Mouse (Mus musculus): ENCODE data around the gene Whamm.
A peak's percentile ranks its signal among the peaks of the same experiment; 100 is the strongest.

Gene Whamm

DNA sequence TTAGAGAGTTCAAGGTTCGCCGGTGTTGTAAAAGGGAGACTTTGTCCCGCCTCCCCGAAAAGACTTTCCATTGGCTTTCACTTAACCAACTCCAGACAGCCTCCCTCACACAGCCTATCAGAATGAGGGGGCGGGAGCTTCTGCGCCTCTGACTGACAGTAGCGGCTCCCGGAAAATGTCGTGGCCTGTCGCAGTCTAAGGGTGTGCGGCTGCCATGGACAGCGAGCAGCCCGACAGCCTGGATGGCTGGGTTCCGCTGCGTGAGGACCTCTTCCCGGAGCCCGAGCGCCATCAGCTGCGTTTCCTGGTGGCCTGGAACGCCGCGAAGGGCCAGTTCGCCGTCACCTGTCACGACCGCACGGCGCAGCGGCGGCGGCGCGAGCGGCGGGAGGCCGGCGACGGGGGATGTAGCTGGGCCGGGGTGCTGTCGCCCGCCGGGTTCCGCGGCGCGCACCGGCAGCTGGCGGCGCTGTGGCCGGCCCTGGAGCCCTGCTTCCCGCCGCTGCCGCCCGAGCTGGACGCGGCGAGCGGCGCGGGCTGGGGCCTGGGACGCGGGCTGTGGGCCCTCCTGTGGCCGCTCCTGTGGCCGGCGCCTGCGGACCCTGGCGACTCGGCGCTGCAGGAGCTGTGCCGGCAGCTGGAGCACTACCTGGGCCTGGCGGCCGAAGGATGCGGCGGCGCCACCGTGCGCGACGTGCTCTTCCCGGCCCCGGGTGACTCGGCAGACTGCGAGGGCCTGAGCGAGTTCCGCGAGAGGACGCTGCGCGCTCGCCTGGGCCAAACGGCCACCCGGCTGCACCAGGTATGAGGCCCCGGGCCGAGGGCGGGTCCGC lies at the start of gene Whamm:
Gene Whamm (plus strand): TSS at position 159 of the 833 bp plus-strand sequence.
- peak; percentile 93 to 94 for DNase-seq

DNA sequence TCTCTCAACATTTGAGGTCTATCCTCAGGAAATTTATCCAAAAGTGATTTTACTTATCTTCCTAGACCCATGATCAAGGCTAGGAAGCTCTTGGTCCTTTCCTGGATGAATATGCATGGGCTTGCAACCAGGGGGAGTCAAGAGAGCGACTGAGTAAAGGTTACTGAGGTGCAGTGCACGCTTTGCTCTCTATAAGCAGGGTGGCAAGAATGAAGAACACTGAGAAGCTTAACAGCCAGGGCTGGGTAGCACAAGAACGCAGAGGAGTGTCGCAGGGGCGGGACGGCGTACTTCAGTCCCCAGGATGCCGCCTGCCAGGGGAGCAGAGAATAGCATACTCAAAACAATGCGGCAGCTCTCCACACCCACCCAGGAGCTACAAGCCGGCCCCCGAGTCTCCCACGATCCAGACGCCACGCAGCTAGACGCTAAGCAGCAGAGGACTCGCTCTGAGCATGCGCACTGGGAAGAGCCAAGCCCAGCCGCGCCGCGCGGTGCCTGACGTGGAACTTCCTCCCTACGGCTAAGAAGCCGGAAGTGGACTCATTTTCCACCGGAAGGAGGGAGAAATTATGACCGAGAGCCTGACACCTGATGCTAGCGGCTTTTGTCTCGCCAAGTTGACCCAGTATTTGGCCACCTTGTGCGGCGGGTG lies 47.9 kb upstream of the Whamm start:
- DNase-seq: peak; percentile 91 to 94

DNA sequence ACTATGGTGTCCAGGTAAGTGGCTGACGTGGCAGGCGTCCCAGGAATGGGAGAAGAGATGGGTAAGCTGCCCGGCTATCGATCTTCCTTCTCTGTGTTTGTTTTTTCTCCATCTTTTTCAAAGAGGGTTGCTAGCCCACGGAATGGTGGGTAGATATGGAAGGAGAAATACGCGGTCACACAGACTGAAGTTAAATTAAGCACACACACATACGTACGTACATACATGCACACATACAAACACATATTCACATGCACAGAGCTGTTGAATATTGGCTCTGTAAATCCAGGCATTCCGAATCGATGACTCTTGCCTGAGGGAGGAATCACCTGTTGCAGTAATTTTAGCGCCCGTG lies 47.4 kb upstream of the Whamm start:
- DNase-seq: no peak

DNA sequence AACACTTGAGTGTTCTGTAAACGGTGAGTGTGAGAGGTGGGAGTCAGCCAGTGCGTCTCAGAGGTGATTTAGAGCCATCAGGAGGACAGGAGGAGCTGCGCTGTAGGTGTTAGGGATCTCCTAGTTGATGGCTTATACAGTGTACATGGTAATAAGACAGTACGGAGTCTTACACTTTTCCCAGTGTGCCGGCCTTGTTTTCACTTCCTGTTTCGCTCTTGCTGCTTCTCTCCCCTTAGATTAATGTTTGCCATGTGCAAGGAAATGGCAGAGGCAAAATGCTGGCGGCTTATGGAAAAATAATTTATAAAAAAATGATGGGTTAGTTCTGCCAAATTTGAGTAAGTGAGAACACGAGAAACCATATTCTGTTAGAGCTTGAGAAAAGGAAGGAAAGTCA lies 42.1 kb upstream of the Whamm start:
- no peak for DNase-seq

DNA sequence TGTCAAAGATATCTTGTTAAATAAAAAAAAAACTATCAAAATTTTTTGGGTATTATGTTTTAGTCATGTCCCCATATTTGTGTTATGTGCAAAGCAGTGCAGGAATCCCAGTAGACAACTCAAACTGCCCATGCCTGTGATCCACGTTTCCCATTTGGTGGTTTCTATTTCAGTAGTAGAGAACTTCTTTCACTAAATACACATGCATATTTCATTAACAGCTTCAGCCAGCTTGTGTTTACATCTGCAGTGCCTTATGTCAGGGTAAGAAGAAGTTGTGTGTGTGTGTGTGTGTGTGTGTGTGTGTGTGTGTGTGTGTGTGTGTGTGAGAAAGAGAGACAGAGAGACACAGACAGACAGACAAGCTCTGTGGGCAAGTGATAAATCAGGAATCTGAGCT lies 39.6 kb upstream of the Whamm start:
- no peak for DNase-seq

DNA sequence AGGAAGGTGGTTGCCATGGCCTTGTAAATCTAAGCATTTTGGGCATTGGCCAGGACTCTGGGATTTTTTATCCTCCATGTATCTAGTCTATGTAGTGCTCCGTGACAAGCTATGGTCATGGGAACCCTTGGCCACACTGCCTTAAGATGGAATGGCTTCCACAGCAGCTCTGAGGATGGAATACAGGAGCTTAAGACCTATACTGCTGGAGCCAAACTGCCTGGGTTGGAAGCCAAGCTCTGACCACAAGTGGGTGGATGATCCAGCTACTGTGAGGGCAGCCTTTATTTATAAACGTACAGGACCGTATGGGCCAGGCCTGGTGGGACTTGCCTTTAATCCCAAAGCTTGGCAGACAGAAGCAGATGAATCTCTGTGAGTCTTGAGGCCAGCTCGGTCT lies 34.6 kb upstream of the Whamm start:
- no peak for DNase-seq

DNA sequence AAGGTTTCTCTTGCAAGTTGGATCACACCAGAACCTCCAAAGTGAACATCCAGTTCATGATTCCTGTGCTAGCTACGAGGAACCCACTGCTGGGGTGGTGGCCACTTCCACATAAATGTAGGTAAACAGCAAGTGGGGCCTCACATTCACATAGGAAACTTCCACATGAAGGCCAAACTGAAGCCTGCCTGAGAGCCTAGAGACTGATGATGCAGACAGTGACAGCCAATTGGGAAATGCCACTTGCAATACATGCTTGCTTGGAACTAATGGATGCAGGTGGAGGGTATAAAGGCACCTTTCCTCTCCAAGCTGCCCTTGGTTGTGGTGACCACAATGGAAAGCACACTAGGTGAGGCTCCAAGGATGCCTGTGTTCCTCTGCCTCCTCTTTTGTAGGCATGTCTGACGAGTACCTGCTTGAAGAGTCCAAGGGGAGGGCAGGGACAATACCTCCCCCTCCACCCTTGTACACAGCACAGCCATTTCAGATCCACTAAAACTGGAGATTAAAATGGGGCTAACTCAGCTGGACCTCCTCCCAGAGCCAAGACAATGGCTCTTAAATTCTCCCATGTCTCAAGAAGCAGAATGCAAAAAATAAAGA lies 32.9 kb upstream of the Whamm start:
- DNase-seq: peak in 1 of 2 experiments; percentile 28

DNA sequence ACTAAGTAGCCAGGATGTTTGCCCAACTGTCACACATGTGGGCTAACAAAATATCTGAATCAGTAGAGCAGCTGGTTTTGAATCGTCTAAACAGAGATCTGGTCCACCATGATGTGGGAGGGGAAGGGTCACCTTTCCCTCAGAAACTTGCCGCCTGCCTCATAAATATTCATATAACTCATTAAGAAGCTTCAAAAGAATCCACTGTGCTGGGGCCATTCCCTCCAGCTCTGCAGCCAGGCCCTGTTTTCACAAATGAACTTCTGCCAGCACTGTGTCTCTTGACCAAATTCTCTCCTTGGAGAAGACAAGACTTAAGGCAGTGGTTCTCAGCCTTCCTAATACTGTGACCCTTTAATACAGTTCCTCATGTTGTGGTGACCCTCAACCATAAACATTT lies 31.5 kb upstream of the Whamm start:
- DNase-seq: no peak

DNA sequence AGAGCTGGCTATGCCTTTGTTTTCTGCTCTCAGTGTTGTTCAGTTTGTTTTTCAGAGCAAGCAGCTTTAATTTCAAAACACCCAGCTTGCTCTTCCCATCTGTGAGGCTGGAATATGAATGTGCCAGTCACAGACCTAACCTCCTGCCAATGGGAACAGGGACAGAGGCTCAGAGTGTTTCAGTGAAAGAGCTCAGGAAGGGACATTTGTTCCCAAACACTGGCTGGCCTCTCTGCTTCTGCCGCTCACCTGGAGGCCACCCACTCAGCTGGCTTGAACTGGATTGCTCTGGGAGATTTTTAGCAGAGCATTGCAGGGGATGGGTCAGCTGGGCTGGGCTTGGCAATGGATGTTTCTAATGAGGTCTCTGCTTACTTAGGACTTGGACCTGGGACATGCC lies 30.1 kb upstream of the Whamm start:
- no peak for DNase-seq

DNA sequence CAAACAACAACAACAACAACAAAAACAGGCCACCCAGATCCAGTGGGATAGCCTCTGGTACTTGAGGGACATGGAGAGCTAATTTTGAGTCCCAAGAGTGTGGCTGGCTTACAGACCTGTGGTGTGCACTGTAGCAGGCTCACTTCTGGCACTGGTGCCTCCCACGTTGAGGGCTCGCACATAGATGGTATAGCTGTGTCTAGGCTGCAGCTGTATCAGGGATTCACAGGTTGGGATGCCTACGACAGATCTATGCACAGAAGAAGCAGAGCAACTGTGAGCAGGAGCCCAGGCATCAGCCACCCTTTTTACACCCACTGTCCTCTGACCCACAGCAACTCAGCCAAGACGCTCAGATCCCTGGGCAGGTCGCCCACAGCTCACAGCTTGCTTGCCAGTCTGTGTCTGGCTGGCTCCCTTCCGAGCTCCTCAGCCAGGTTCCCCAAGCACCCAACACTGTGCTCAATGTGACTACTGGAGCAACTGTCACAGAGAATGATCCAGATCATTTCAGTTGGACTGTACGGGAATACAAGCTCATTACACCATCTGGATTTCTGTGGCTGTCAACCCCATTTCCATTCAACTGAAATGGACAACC lies 29.0 kb upstream of the Whamm start:
- DNase-seq: peak in 1 of 2 experiments; percentile 66

DNA sequence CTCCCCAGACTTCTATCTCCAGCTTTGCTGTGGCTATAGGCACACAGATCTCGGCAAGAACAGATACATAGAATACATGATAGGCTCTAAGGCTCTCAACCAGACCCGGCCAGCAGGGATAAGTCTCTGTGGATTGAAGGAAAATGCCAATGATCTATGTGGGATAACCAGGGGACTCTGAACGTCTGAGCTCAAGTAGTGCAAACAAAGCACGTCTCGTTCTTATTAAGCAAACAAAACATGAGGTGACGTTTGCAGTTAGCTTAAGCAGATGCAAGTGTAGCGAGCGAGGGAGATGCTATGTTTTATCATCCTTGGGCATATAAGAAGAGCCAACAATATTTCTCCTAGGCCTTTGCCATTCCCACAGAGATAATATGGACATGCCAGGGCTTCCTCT lies 28.1 kb upstream of the Whamm start:
- DNase-seq: no peak

DNA sequence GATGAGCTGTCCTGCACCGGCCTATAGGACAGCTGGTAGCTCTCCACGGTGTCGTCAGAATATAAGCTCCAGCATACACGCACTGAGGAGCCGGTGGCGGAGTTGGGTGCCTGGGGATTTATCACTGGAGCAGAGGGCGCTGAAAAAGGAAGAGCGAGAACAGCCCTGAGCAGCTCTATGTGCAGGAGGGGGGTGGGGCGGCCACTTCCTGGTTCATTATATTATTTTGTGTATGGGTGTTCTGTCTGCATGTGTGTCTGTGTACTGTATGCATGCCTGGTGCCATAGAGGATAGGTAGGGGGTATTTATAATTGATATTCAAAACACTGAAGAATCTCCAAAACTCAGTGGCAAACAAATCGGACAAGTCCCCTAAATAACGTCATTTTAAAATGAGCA lies 22.2 kb upstream of the Whamm start:
- no peak for DNase-seq

DNA sequence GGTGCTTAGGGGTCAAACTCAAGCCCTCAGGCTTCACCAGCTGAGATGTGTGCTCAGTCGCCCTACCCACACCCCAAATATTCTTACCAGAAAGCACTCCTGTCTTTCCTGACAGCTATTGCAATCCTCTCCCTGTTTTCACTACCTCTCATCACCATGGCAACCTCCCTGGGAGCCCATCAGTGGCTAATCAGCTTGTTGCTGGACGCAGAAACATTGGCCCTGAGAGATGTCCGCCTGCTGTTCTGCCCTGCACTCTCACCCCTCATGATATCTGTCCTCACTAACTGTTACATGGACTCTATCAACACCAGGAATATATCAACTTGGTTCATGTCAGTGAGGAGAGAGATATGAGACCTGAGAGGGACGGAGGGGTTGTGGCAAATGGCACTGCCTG lies 17.5 kb upstream of the Whamm start:
- DNase-seq: peak in 1 of 2 experiments; percentile 5

DNA sequence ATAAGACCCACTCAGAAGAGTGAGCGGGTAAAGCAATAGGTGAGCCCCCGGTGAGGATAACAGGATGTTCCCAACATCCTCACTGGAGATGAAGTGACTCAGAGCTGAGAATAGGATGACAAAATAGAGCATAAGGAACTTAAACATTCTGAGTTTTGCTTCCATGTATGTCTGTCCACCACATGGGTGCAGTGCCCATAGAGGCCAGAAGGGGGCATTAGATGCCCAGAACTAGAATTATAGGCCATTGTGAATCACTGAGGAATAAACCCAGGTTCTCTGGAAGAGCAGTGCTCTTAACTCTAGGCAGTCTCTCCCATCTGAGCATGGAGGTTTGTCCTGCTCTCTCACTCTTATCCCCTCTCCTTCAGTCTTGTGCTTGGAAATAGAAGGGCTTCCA lies 16.7 kb upstream of the Whamm start:
- DNase-seq: peak in 1 of 2 experiments; percentile 47

DNA sequence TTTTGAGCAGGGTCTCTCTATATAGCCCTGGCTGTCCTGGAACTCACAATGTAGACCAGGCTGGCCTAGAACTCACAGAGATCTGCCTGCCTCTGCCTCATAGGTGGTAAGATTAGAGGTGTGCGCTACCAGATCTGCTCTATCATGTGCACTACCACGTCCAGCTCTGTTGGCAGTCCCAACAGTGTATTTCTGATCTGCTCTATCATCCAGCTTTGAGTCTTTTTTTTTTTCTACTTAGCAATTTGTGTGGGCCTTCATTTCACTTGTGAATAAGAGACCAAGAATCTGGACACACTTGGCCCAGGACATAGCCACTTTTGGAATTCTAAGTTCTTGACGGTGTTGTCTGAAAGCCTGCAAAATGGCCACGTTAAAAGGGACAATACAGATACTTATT lies 14.2 kb upstream of the Whamm start:
- DNase-seq: no peak

DNA sequence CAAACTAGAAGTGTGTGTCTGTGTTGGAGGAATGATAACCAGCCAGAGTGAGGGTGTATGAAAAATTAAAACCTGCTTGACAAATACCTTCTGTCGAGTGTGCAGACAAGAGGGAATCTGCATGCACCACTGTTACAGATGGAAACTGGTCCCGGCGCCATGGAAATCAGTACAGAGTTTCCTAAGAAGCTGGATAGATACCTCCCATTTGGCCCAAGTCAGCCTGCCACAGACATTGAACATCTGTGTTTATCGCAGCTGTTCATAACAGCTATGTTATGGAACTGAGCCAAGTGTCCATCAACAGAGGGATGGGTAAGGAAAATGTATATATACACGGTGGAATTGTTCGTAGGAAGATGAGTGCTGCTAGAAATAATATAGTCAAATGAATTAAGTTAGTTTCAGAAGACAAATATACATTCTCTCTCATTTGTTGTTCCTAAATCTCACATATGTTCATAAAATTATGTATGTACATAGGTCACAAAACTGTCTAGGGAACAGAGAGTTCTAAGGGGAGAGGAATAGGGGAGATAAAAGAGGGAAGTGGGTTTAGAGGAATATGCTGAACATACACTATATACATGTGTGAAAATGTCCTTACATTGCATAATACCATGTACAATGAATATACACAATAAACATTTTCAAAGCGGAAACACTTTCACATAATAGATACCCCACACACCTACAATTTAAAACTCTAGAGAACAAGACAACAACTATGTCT lies 13.6 kb upstream of the Whamm start:
- peak; percentile 56 to 76 for DNase-seq

DNA sequence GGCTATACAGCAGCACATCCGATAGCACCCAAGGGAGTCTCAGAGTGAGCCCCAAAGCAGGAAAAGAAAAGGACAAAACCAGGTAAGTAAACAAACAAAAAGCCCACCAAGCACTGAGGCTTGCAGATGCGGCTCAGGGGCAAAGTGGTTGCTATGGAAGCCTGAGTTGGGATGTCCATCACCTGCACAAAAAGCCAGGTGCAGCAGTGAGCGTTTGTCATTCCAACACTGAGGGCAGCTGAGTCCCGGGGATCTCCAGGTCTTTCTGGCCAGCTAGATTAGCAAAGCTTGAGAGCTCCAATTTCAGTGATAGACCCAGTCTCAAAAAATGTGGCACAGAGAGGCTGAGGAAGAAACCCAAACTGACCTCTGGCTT lies 13.1 kb upstream of the Whamm start:
- no peak for DNase-seq

DNA sequence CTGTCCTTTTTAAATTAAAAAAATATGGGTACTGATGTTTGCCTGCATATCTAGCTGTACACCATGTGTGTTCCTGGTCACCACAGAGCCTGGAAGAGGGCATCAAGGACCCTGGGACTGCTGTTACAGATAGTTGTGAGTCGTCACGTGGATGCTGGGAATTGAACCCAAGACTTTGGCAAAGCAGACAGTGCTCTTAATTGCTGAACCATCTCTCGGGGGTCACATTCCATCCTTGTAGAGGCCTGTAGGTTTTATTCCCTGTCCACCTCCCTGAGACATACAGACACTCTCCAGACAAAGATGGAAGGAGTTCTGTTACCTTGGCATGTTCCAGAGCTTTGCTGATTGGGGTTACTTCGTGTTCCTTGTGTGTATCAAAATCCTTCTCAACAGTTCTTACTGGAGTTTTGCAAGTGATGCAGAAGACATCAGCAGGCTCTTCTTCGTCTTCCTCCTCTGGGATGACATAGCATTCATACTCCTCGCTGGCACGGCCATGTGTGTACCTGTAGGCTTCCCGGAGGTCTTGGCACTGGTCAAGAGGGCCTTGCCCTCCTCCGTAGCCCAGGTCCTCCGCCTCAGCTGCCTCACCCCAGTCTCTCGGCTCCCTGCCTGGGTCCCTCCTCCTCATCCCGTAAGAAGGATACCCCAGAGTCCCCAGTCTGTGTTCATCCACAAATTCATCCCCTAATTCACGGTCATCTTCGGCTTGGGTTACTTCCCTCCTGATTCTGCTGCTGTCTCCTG lies 11.7 kb upstream of the Whamm start:
- DNase-seq: no peak

DNA sequence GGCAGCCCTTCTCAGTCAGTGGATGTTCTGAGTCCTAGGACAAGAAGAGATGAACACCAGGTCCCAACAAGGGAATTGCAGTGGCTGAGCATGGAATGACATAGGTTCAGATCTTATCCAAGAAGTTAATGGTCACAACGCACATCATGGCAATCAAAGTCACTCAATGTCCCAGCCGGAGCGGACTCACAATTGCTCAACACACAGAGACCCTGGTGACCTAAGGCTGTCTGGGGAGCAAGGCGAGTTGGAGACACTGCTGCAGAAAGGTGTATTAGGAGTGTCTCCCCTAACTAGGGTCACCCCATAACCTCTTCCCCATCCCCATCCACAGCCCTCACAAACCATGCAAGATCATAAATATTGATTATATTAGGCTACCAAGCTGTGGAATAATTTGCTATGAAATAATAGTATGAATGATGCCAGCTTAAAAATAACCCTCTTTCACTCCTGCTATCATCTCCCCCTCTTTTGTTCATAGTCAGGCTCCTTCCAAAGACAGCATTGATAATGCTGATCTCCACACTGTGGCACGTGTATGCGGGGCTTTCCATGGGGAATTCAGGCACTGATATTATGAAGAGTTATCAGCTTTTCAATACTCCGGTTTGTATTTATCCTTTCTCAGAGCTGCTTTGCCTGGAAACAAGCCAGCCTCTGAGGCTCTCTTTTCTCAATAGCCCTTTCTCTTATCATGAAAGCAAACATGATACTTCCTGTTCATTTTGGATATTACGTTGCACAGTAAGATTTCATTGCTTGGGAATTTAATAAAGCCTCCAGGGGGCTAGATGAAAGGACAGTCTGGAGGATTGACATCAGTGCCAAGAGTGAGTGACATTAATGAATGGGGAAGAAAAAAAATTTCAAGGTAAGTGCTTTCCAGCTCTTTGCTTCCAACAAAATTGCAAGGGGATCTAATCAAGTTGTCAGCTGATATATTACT lies 10.7 kb upstream of the Whamm start:
- no peak for DNase-seq

DNA sequence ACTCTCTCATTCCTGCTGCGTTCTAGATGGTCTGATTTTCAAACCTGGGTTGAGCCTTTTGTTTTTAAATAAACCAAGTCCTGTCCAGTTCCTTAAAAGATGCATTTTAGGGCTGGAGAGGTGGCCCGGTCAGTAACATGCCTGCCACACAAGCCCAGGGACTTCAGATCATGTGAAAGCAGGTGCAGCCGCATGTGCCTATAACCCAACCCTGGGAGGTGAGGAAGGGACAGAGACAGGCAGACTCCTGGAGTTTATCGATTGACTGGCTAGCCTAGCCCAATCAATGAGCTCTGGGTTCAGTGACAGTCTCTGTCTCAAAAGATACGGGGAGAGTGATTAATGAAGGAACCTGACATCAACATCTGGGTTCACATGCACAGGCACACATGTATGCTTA lies 9.9 kb upstream of the Whamm start:
- DNase-seq: no peak

DNA sequence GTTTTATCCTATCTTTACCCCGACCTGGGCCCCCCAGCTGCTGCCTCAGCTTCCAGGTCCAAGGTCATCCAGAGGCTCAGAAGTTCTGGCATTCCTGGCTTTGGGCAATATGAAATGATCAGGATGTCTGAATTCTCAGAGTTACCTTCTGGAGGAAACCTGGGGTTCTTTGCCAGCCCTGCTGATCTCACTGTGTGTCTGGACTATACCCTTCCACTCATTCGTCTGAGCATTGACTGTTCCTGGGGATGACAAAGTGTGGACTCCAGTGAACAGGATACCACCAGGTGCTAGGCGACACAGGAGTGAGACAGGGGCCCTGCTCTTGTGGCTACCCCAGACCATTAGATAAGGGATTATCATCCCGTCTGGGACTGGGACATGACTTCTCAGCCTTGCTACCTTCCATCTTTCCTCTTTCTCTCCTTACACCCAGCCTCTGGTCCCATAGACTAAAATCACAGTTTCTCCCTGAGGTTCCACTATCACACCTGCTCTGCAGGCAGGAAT lies 7.5 kb upstream of the Whamm start:
- no peak for DNase-seq
